Mouse (Mus musculus) hindbrain, embryonic 14.5 days (tissue): ENCODE data around the gene Efhb. TPM values are rescaled to one million over a fixed set of nuclear protein-coding genes. Genes with fewer than 3 reads are reported as not detected.

Experiments
- ATAC-seq: fragments of 200-750 bp; cut with Nextera tagmentation; 2 replicates; pipeline ENCODE4 v1.8.0; 2017; ENCODE audit warnings: moderate number of reproducible peaks, mild to moderate bottlenecking, moderate TSS enrichment, moderate library complexity; ENCODE audit not compliant: low FRiP score
- DNase-seq: peaks from one replicate; pipeline ENCODE4 v3.0.0-alpha.2; 2015; ENCODE audit warnings: low spot score
- H3K27ac ChIP-seq: fragments of 300-500 bp; sonication (generic); 2 replicates; pipeline ENCODE4 v1.5.1; 2014; ENCODE audit warnings: mild to moderate bottlenecking, moderate library complexity
- H3K27me3 ChIP-seq: fragments of 300-500 bp; sonication (generic); 2 replicates; pipeline ENCODE4 v1.6.1; 2014; ENCODE audit warnings: mild to moderate bottlenecking, low read length, mixed read lengths; ENCODE audit not compliant: control insufficient read depth, insufficient read depth
- H3K36me3 ChIP-seq: fragments of 300-500 bp; sonication (generic); replicated peaks from 2 replicates; pipeline ENCODE4 v1.6.1; 2014; ENCODE audit not compliant: control insufficient read depth, insufficient read depth
- H3K4me1 ChIP-seq: fragments of 300-500 bp; sonication (generic); replicated peaks from 2 replicates; pipeline ENCODE4 v1.6.1; 2014; ENCODE audit warnings: antibody characterized with exemption, low read length, mixed read lengths; ENCODE audit not compliant: control insufficient read depth, insufficient read depth
- H3K4me2 ChIP-seq: fragments of 300-500 bp; sonication (generic); replicated peaks from 2 replicates; pipeline ENCODE4 v1.6.1; 2014; ENCODE audit warnings: mild to moderate bottlenecking, moderate library complexity
- H3K4me3 ChIP-seq: fragments of 300-500 bp; sonication (generic); replicated peaks from 2 replicates; pipeline ENCODE4 v1.5.1; 2014; ENCODE audit warnings: mild to moderate bottlenecking, low read length
- H3K9ac ChIP-seq: fragments of 300-500 bp; sonication (generic); 2 replicates; pipeline ENCODE4 v1.6.1; 2014
- H3K9me3 ChIP-seq: fragments of 300-500 bp; sonication (generic); 2 replicates; pipeline ENCODE4 v1.6.1; 2016; ENCODE audit warnings: low read length; ENCODE audit not compliant: control insufficient read depth
- WGBS: fragments of 180-500 bp; shearing (Covaris S2); extraction: QIAGEN DNeasy Blood & Tissue Kit; methylation state at CpG from one replicate; pipeline ENCODE4 v1.1.7; 2014; 5-methylcytosine and 5-hydroxymethylcytosine counted together
- polyA plus RNA-seq: library from polyadenylated mRNA; unstranded; fragments of >200 nt; fragmentation: Nextera tagmentation; extraction: Ambion mirVana; gene quantifications from 2 replicates; pipeline ENCODE4 v1.2.1, GENCODE M21; 2014

Efhb gene
- polyA plus RNA-seq, 1 experiment from 2014 or later, result 1.4 TPM

DNA sequence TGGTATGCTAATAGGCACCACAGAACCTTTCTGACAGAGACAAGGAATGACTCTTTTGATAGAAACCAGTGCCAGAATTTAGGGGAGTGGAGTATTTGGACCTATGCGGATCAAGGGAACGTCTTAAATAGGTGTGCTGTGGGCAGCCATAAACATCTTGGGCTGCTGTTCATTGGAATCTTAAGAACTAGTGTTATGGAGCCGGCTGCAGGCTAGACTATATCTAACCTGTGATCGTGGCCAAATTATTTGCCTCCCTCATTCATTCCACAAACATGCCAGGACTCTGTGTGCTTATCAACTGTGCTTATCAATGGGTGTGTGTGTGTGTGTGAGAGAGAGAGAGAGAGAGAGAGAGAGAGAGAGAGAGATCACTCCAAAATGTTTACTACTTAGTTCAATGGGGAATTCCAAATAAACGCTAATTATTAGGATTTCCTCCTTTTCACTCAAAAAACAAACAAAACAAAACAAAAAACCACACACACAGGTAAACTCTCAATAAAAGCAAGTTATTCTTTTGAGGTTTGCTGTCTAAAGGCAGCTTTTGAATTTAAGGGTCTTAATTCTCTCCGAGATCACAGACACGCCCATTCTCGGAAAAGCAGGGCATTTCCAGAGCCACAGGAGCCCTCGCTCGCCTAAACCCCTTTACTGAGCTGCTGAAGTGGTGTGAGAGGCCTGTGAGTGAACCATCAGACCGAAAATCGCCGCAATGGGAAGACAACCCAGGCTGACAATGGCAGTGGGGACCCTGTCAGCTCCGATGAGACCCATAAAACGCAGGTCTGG is 15.1 kb upstream of the Efhb start:
- Histone ChIP-seq H3K9me3 (no peaks in the 10 kb centered on the region), H3K36me3 (no peaks in the 10 kb centered on the region), H3K9ac (peak overlapping the region; percentile 84), H3K4me3 (peak overlapping the region; percentile 98), H3K27ac (peak overlapping the region; percentile 99), H3K4me1 (peaks cover 27% of the 10 kb centered on the region), H3K4me2 (peak overlapping the region; percentile 70), H3K27me3 (no peaks in the 10 kb centered on the region)
- ATAC-seq (no peak; the same call in 1 of the 2 replicates), DNase-seq (no peak)
- WGBS, result 12% methylated on average over 15 of the region's 15 CpGs

GRCm38 (mm10) chr17:53468697-53469096 is 5.6 kb upstream of the Efhb start:
- no peaks in the 10 kb centered on the region for H3K27me3 ChIP-seq
- H3K27ac ChIP-seq, result no peak overlapping the region
- no peak for ATAC-seq
- H3K4me3 ChIP-seq, result no peak overlapping the region
- H3K9ac ChIP-seq, result no peak overlapping the region
- H3K36me3 ChIP-seq, result no peaks in the 10 kb centered on the region
- DNase-seq, result no peak
- H3K4me2 ChIP-seq, result no peak overlapping the region
- no peaks in the 10 kb centered on the region for H3K9me3 ChIP-seq
- 0 out of 2 replicates have a peak, but pooled peaks cover 3% of the 10 kb centered on the region for H3K4me1 ChIP-seq

GRCm38 (mm10) chr17:53465569-53465968 is 2.4 kb upstream of the Efhb start:
- no peak for DNase-seq
- H3K9me3 ChIP-seq, result no peaks in the 10 kb centered on the region
- WGBS, result 57% methylated on average over 4 of the region's 4 CpGs
- no peaks in the 10 kb centered on the region for H3K27me3 ChIP-seq
- no peaks in the 10 kb centered on the region for H3K36me3 ChIP-seq
- no peak for ATAC-seq
- H3K4me1 ChIP-seq, result peaks cover 11% of the 10 kb centered on the region; the same call in 1 of the 2 replicates
- no peak overlapping the region for H3K4me3 ChIP-seq
- no peak overlapping the region for H3K9ac ChIP-seq
- H3K27ac ChIP-seq, result no peak overlapping the region
- H3K4me2 ChIP-seq, result no peak overlapping the region

GRCm38 (mm10) chr17:53463496-53463840 is 347 bp upstream of the Efhb start:
- 12% methylated on average over 8 of the region's 9 CpGs for WGBS
- Histone ChIP-seq H3K4me3 (peak overlapping the region; percentile 38), H3K27me3 (no peaks in the 10 kb centered on the region), H3K9me3 (no peaks in the 10 kb centered on the region), H3K4me2 (peak overlapping the region; percentile 88), H3K4me1 (peaks cover 11% of the 10 kb centered on the region; the same call in 1 of the 2 replicates), H3K9ac (peak overlapping the region; percentile 57), H3K36me3 (no peaks in the 10 kb centered on the region), H3K27ac (no peak overlapping the region)
- no peak for DNase-seq
- no peak; the same call in 1 of the 2 replicates for ATAC-seq

DNA sequence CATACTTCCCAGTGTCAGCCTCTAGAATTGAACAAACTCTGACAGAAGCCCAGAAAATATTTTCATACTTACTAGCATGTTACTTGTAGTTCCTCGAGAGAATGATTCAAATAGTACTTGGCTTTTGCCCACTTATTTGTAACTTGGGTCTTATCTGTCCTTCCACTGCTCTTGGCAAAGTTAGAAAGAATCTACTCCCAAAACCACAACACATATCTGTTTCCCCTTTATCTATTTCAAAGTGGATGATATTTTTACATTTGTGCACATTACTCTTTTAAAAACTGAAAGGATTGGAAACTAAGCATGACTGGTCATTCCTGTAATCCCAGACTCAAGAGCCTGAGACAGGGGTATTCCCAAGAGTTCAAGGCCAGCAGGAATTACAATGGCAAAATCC is 6.4 kb downstream of the Efhb start:
- H3K4me1 ChIP-seq, result no peaks in the 10 kb centered on the region
- DNase-seq, result no peak
- 83% methylated on average over 1 of the region's 1 CpGs for WGBS
- no peak overlapping the region for H3K4me2 ChIP-seq
- no peak for ATAC-seq
- no peaks in the 10 kb centered on the region for H3K27me3 ChIP-seq
- no peaks in the 10 kb centered on the region for H3K9me3 ChIP-seq
- H3K36me3 ChIP-seq, result no peaks in the 10 kb centered on the region
- no peak overlapping the region for H3K9ac ChIP-seq
- H3K4me3 ChIP-seq, result no peak overlapping the region
- no peak overlapping the region for H3K27ac ChIP-seq

GRCm38 (mm10) chr17:53456152-53456551 is 7.0 kb downstream of the Efhb start:
- Histone ChIP-seq H3K36me3 (no peaks in the 10 kb centered on the region), H3K9ac (no peak overlapping the region), H3K4me3 (no peak overlapping the region), H3K9me3 (no peaks in the 10 kb centered on the region), H3K4me2 (no peak overlapping the region), H3K27ac (no peak overlapping the region), H3K4me1 (no peaks in the 10 kb centered on the region), H3K27me3 (no peaks in the 10 kb centered on the region)
- no peak for ATAC-seq
- 94% methylated on average over 2 of the region's 2 CpGs for WGBS
- no peak for DNase-seq

GRCm38 (mm10) chr17:53402689-53403306 is 60.3 kb downstream of the Efhb start:
- 48% methylated on average over 10 of the region's 10 CpGs for WGBS
- no peak overlapping the region for H3K4me2 ChIP-seq
- H3K4me1 ChIP-seq, result no peaks in the 10 kb centered on the region
- no peaks in the 10 kb centered on the region for H3K27me3 ChIP-seq
- H3K9me3 ChIP-seq, result no peaks in the 10 kb centered on the region
- no peak overlapping the region for H3K27ac ChIP-seq
- no peak overlapping the region for H3K4me3 ChIP-seq
- no peak for ATAC-seq
- DNase-seq, result no peak
- H3K9ac ChIP-seq, result no peak overlapping the region
- no peaks in the 10 kb centered on the region for H3K36me3 ChIP-seq

DNA sequence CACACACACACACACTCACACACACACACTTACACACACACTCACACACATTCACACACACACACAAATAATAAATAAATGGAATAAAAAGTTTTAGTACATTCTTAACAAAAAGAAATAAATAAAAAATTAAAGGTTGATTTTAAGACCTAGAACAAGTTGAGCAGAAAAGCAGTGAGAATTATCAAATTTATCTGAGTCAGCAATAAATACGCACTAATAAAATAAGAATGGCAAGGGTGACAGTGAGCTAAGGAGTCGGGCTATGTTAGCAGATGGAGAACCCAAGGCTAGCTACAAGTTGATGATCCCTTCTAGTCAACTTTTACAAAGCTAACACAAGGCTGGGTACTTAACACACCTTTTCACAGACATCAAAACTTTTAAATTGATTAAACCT is 69.9 kb downstream of the Efhb start:
- no peak overlapping the region for H3K27ac ChIP-seq
- WGBS, result 88% methylated on average over 2 of the region's 2 CpGs
- no peak for ATAC-seq
- H3K9me3 ChIP-seq, result no peaks in the 10 kb centered on the region
- no peaks in the 10 kb centered on the region for H3K4me1 ChIP-seq
- no peaks in the 10 kb centered on the region for H3K27me3 ChIP-seq
- DNase-seq, result no peak
- no peak overlapping the region for H3K4me2 ChIP-seq
- H3K36me3 ChIP-seq, result no peaks in the 10 kb centered on the region
- no peak overlapping the region for H3K9ac ChIP-seq
- H3K4me3 ChIP-seq, result no peak overlapping the region

DNA sequence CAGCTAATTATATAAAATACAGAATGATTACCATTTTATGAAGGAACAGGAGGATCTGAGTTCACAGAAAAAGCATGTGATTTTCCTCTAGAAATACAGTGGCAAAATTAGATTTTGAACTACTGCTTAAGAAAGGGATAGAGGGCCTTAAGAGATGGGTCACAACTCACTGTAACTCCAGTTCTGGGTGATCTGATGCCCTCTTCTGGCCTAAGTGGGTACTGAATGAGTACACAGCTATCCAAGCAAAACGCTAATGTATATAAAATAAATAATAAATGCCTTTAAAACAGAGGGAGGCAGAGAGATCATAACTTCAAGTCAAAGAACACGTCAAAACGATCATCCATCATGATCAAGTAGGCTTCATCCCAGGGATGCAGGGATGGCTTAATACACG is 73.6 kb downstream of the Efhb start:
- H3K27me3 ChIP-seq, result no peaks in the 10 kb centered on the region
- peak; percentile 61 for DNase-seq
- H3K36me3 ChIP-seq, result no peaks in the 10 kb centered on the region
- H3K9ac ChIP-seq, result no peak overlapping the region
- no peak overlapping the region for H3K4me3 ChIP-seq
- 43% methylated on average over 4 of the region's 4 CpGs for WGBS
- H3K4me2 ChIP-seq, result no peak overlapping the region
- ATAC-seq, result no peak
- no peak overlapping the region for H3K27ac ChIP-seq
- H3K4me1 ChIP-seq, result no peaks in the 10 kb centered on the region
- H3K9me3 ChIP-seq, result no peaks in the 10 kb centered on the region
